Mouse (Mus musculus) liver, embryonic 14.5 days (tissue): ENCODE results near the gene Knl1.

Experiments used
- CTCF ChIP-seq: IDR thresholded peaks from 2 replicates; pipeline ENCODE4 v1.5.1; 2016; ENCODE audit warnings: antibody characterized with exemption, low read depth, control low read depth
- EP300 ChIP-seq: IDR thresholded peaks from 2 replicates; pipeline ENCODE4 v1.6.1; 2016; ENCODE audit warnings: antibody characterized with exemption, low read depth

- TF ChIP-seq CTCF, result no peak
- no peak for TF ChIP-seq EP300
Observed at GRCm38 (mm10) chr2:119101552-119101951, 54.6 kb downstream of the Knl1 start.
